Mouse (Mus musculus): ENCODE results near the gene Msmp. TPM values are rescaled to one million over a fixed set of nuclear protein-coding genes. Genes with fewer than 3 reads are reported as not detected.
"Not testable (repeated sequence)": the region's sequence is repeated elsewhere in the genome, so short reads cannot be mapped to it uniquely, and the experiment has no call there.

Gene Msmp
- polyA plus RNA-seq, 1 experiment, result not detected

GRCm38 (mm10) chr4:43598200-43598599 lies 13.9 kb upstream of the Msmp start:
- DNase-seq (ENCODE audit: extremely low spot score in 1 of 2, low spot score in 1 of 2), result no peak

GRCm38 (mm10) chr4:43596597-43596996 lies 12.3 kb upstream of the Msmp start:
- DNase-seq (ENCODE audit: extremely low spot score in 1 of 2, low spot score in 1 of 2), result not testable (repeated sequence)

DNA sequence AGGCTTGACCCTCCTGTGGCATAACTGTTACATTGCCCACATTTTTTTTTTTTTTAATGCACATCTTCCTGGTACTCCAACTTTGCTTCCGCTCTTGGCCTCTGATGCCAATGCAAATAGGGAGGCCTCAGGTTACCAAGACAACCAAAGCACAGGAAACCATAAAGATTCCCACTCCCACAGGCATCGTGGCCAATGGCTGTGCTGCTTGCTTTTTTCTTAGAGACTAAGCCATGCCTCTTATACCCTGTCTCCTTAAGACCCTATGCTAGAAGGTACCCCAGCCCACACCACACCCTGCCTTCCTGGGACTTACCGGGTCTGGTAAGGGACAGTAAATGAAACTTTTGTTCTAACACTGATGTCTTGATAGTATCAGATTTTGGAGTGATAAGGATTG lies 9.2 kb upstream of the Msmp start:
- no peak for DNase-seq (ENCODE audit: extremely low spot score in 1 of 2, low spot score in 1 of 2)

DNA sequence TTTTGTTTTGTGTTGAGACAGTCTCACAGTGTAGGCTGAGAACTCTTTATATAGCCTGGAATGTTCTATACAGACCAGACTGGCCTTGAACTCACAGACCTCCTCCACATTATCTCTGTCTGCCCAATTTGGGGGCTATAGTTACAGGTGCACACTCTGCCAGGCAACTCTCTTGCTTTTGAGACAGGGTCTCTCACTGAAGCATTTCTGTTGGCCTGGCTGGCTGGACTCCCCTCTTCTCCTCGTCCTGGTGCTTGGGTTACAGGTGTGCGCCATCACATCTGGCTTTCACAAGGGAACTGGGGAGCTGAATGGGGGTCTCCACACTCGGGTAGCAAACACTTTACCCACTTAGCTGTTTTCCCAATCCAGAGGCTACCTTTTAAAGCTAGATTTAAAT lies 7.7 kb upstream of the Msmp start:
- no peak for DNase-seq (ENCODE audit: extremely low spot score in 1 of 2, low spot score in 1 of 2)

GRCm38 (mm10) chr4:43591543-43591942 lies 7.2 kb upstream of the Msmp start:
- peak in 1 of 2 experiments; percentile 28 for DNase-seq (ENCODE audit: extremely low spot score in 1 of 2, low spot score in 1 of 2)

- no peak for DNase-seq (ENCODE audit: extremely low spot score in 1 of 2, low spot score in 1 of 2)
Observed at GRCm38 (mm10) chr4:43587681-43588080, 3.4 kb upstream of the Msmp start.

- no peak for DNase-seq (ENCODE audit: extremely low spot score in 1 of 2, low spot score in 1 of 2)
Observed at GRCm38 (mm10) chr4:43586411-43586810, 2.1 kb upstream of the Msmp start.

DNA sequence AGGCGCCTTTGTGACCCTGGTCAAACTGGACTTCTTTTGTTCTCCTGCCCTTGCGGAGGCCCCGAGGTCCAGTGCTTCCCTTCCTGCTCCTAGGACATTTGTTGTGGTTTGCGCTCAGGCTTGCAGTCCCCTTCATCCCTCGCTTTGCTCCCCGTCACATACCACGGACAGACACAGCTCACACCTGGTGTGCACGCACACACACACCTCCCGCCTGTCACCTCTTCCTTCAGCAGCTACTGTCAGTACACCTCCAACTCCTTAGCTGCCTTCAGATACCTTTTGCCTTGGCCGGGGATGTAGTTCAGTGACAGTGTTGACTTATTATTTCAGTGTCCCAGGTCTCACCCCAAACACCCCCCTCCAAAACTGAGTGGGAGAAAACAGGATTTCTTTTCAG lies 1.4 kb upstream of the Msmp start:
- DNase-seq (ENCODE audit: extremely low spot score in 1 of 2, low spot score in 1 of 2), result no peak

GRCm38 (mm10) chr4:43583421-43583820 lies 873 bp downstream of the Msmp start:
- DNase-seq (ENCODE audit: extremely low spot score in 1 of 2, low spot score in 1 of 2), result no peak

GRCm38 (mm10) chr4:43582241-43582640 lies 2.1 kb downstream of the Msmp start:
- no peak for DNase-seq (ENCODE audit: extremely low spot score in 1 of 2, low spot score in 1 of 2)

GRCm38 (mm10) chr4:43581381-43581780 lies 2.9 kb downstream of the Msmp start:
- no peak for DNase-seq (ENCODE audit: extremely low spot score in 1 of 2, low spot score in 1 of 2)

- DNase-seq (ENCODE audit: extremely low spot score in 1 of 2, low spot score in 1 of 2), result no peak
Observed at GRCm38 (mm10) chr4:43580721-43581120, 3.6 kb downstream of the Msmp start.

DNA sequence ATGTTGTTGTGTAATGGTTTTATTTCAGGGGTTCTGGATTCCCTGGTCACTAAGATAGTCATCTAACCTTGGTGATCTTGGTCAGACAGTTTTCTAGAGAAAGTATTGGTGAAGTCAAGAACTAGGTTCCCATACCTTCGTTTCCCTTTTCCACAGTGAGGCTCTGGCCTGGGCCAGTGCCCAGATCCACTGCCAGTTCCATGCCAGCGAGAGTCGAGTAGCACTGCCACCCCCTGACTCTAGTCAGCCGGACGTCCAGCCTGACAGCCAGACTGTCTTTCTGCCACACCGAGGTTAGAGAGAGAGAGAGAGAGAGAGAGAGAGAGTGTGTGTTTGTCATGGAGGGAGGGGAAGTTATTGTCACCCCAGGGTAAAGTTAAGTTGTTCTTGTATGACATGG lies 4.6 kb downstream of the Msmp start:
- DNase-seq (ENCODE audit: extremely low spot score in 1 of 2, low spot score in 1 of 2), result no peak

DNA sequence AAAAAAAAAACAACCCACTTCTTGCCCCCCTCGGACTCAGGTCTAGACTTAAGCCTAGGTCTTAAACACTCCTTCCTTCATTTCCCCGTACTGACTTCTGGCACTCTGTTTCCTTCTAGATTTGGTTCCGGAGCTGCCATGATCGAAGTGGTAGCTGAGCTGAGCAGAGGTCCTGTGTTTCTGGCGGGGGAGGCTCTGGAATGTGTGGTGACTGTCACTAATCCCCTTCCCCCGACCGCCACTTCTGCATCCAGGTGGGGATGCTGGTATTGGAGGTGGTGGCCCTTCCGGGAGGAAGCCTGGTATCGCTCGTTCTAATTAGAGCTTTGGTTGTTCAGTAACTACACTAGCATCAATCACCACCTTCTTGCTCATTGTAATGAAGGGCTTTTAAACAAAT lies 5.0 kb downstream of the Msmp start:
- no peak for DNase-seq (ENCODE audit: extremely low spot score in 1 of 2, low spot score in 1 of 2)

DNA sequence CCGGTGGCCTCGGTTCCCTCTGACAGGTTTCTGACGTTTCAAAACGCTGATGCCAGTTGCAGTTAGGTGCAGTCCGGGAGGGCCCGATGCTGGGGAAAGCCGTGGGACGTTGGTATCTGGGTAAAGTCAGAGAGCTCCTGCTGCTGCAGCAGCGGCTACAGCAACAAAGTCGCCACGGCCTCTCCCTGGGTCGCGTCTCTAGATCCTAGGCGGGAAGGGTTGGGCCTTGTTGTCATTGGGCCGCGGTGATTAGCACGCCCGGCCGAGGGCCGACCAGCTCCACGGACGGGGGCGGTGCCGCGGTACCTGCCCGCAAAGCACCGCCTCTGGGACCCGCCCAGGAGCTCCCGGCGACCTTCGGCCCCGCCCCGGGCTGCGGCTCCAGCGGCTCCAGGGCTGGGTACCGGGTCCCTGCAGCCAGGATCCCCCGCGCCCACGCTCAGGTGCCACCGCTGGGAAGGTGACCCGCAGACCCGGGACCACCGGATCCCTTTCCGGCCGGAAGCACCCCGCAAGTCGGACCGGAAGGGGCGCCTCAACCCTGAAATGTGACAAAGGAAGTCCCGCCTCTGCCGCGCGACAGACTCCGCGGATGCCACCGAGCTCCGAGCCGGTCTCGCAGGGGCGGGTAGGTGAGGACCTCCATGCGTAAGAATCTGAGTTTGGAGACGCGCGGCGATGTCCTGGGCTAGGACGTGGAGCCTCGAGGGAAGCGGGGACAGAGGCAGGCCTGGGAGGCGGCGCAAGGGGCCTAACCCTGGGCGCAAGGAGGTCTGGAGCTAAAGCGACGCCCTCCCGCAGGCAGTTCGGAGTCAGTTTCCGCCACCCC lies 5.7 kb downstream of the Msmp start, which contains the start of the genes Rgp1 and Gba2:
Rgp1 (plus strand) TSS at position 340 of the 829 bp plus-strand sequence.
Gba2 (minus strand) TSS at position 498 of the 829 bp plus-strand sequence.
- peak; percentile 60 to 85 for DNase-seq (ENCODE audit: extremely low spot score in 1 of 2, low spot score in 1 of 2)

DNA sequence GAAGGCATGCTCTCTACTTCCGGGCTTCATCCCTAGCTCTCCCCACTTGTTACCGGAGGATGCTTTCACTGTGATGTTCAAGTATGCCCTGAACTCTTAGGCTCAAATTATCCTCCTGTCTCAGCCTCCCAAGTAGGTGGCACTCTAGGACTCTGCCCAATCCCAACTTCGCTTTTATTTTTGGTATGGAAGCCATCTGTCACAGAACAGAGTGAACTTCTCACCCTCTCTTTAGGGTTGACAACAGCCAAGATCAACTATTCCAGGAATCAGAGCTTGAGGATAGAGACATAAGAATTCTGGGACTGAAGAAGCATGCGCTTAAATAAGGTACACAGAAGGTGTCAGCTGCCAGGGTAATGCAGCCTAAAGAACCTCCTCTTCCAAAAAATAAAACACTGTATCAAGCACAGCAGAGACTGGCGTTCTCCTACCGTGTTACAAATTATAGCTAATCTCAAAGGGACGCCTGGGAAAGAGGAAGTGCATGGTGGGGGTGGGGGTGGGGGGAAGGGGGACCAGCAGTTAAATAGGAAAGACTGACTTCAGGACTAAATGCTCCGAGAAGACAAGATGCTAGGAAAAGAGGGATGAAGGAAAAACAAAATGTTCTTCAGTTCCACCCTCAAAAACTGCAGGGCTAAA lies 6.9 kb downstream of the Msmp start:
- DNase-seq (ENCODE audit: extremely low spot score in 1 of 2, low spot score in 1 of 2), result peak in 1 of 2 experiments; percentile 47

DNA sequence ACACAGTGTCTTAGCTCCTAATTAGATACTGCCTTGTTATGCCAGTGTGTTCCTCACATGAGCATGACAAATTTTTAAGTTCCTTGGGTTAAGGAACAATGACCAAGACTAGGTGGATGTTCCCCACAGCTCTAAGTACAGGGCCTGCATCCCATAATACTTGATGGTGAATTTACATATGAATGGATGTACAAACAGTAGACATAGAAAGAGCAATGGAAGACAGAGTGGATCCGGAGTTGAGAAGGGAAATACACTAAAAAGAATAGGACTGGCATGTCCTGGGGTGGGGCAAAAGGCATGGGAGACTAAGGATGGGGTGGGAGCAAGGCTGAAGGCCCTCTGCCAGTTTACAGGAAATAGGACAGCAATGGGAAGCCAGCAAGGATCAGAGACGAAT lies 8.9 kb downstream of the Msmp start:
- no peak for DNase-seq (ENCODE audit: extremely low spot score in 1 of 2, low spot score in 1 of 2)

DNA sequence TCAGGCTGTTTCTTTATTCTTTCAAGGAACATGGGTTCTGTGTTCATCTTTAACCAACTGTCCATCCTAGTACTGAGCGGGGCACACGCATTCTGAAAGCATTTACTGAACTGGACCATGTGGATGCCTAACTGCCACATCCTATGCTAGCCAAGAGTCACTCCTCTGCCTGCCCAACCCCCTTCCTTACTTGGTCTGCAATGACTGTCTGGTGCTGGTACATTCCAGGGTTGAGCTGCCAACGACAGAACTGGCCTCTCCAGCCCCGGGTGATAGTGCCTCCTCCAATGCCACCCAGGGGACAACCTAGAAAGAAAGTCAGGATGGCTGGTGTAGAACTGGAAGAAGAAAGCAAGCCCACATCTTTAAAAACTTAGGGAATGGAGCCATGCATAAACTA lies 10.7 kb downstream of the Msmp start:
- DNase-seq (ENCODE audit: extremely low spot score in 1 of 2, low spot score in 1 of 2), result no peak

GRCm38 (mm10) chr4:43571395-43572045 lies 12.8 kb downstream of the Msmp start:
- no peak for DNase-seq (ENCODE audit: extremely low spot score in 1 of 2, low spot score in 1 of 2)

DNA sequence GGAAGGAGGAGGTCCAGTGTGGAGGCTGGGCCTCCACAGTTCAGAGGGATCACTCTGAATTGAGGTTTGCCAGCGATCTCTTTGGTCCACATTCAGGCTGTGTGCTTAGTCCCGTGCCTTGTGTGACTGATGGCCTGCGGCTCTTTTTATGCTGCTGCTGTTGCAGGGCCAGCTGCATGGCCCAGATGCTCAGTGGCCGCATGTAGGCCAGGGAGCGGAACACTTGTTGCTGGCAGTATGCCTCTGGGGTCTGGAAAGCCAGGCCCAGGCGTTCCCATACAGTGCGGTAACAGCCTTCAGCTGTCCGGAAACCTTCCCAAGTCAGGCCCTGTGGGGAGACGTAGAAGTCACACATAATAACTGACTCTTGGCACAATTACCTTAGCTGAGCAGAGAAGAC lies 17.2 kb downstream of the Msmp start:
- DNase-seq (ENCODE audit: extremely low spot score in 1 of 2, low spot score in 1 of 2), result no peak

DNA sequence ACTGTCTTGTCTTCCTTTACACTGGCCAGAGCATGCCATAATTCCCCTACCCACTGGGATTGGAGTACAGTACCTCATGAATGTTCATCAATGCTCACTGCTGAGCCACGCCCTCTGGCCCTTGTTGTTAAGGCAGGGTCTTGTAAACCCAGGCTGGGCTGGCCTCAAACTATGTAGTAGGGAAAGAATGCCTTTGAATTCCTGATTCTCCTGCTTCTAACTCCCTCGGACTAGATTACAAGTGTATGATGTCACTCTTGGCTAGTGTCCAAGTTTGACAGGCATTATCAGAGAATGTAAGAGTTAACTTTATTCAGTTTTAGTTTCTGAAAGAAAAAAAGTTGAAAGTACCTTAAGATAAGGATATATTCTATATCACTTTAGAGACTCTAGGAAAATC lies 20.1 kb downstream of the Msmp start:
- no peak for DNase-seq (ENCODE audit: extremely low spot score in 1 of 2, low spot score in 1 of 2)

GRCm38 (mm10) chr4:43563601-43563875 lies 20.8 kb downstream of the Msmp start:
- DNase-seq (ENCODE audit: extremely low spot score in 1 of 2, low spot score in 1 of 2), result no peak
